ENCODE assay signal across 24 mouse cellular contexts in genomic region chr7:105418106-105418505, GRCm38 (mm10). TPM values are rescaled to one million over a fixed set of nuclear protein-coding genes. Genes with fewer than 3 reads are reported as not detected.
DNase-seq lines count a peak whose midpoint lies in the region; ATAC-seq and TF ChIP-seq lines count a peak whose summit lies in the region.
"Had no signal": no experiment of that assay in that cellular context is flagged by ENCODE, and none has a peak within 500 bp of the region (broad histone marks: within the 10 kb centered on the region; RNA-seq: fewer than 3 reads in every experiment).

No protein-coding gene starts in this region.

- no peak overlapping the region for H3K27ac ChIP-seq in heart, adult 2 months
- H3K27ac ChIP-seq in midbrain, embryonic 15.5 days: 0 out of 2 replicates have a peak overlapping the region, but pooled peaks have one; percentile 25
- H3K27ac ChIP-seq in midbrain, embryonic 13.5 days: no peak overlapping the region
- H3K27ac ChIP-seq: embryonic facial prominence, embryonic 13.5 days; forebrain, embryonic 13.5 days; gastrocnemius, adult 2 months; heart, embryonic 15.5 days; hindbrain, embryonic 15.5 days had no signal

- H3K27me3 ChIP-seq in heart, adult 2 months (ENCODE audit: control insufficient read depth, insufficient read depth, low read length): no peaks in the 10 kb centered on the region
- H3K27me3 ChIP-seq in midbrain, embryonic 15.5 days (replicated peaks): no peaks in the 10 kb centered on the region
- H3K27me3 ChIP-seq in midbrain, embryonic 13.5 days: 0 out of 2 replicates have a peak, but pooled peaks cover 4% of the 10 kb centered on the region
- H3K27me3 ChIP-seq: forebrain, embryonic 13.5 days; heart, embryonic 15.5 days; hindbrain, embryonic 15.5 days had no signal

- no peak for TF ChIP-seq EP300 in heart, adult 2 months (IDR thresholded peaks at IDR 0.05; ENCODE audit: insufficient read depth, low read depth, low read length)

- intact Hi-C loops in heart, adult 2 months (cut with DNase I): loop anchor here (10.0 kb wide), 1 partner anchor 187 kb away; the partner anchor contains the start of gene Hpx

- no peaks in the 10 kb centered on the region for H3K4me1 ChIP-seq in heart, adult 2 months (ENCODE audit: control insufficient read depth, insufficient read depth, low read length)
- no peaks in the 10 kb centered on the region for H3K4me1 ChIP-seq in midbrain, embryonic 15.5 days
- no peaks in the 10 kb centered on the region for H3K4me1 ChIP-seq in midbrain, embryonic 13.5 days (replicated peaks)
- H3K4me1 ChIP-seq: embryonic facial prominence, embryonic 13.5 days; forebrain, embryonic 13.5 days; heart, embryonic 15.5 days; hindbrain, embryonic 15.5 days had no signal

- peak; percentile 74 for ATAC-seq in midbrain, embryonic 15.5 days (replicated peaks)
- ATAC-seq in midbrain, embryonic 13.5 days: no peak
- ATAC-seq: forebrain, embryonic 13.5 days had no signal

- no peak overlapping the region for H3K4me2 ChIP-seq in midbrain, embryonic 15.5 days
- no peak overlapping the region for H3K4me2 ChIP-seq in midbrain, embryonic 13.5 days (replicated peaks)
- H3K4me2 ChIP-seq: embryonic facial prominence, embryonic 13.5 days; forebrain, embryonic 13.5 days; heart, embryonic 11.5 days; heart, embryonic 15.5 days; hindbrain, embryonic 15.5 days had no signal

- no peak overlapping the region for H3K9ac ChIP-seq in heart, adult 2 months (ENCODE audit: low read depth, low read length)
- no peak overlapping the region for H3K9ac ChIP-seq in midbrain, embryonic 15.5 days
- no peak overlapping the region for H3K9ac ChIP-seq in midbrain, embryonic 13.5 days (replicated peaks)
- H3K9ac ChIP-seq: embryonic facial prominence, embryonic 13.5 days; forebrain, embryonic 13.5 days; heart, embryonic 15.5 days; hindbrain, embryonic 15.5 days had no signal

- WGBS in heart, adult 2 months: 79% methylated on average over 5 of the region's 5 CpGs
- WGBS in midbrain, embryonic 15.5 days: 71% methylated on average over 5 of the region's 5 CpGs
- WGBS in midbrain, embryonic 13.5 days: 81% methylated on average over 5 of the region's 5 CpGs

- no peaks in the 10 kb centered on the region for H3K36me3 ChIP-seq in heart, adult 2 months (ENCODE audit: control insufficient read depth, insufficient read depth, low read length)
- no peaks in the 10 kb centered on the region for H3K36me3 ChIP-seq in midbrain, embryonic 15.5 days (replicated peaks)
- H3K36me3 ChIP-seq in midbrain, embryonic 13.5 days: no peaks in the 10 kb centered on the region
- H3K36me3 ChIP-seq: embryonic facial prominence, embryonic 13.5 days; heart, embryonic 15.5 days; hindbrain, embryonic 15.5 days had no signal

- DNase-seq in heart, adult 11 months: peak; percentile 21
- no peak for DNase-seq in heart, adult 2 months
- DNase-seq in brain, embryonic 14.5 days (ENCODE audit: low read depth): peak; percentile 15
- no peak for DNase-seq in kidney, postnatal 25 days
- DNase-seq: adrenal gland, adult 8-10 months; adrenal gland, postnatal 36 days; cerebellum, adult 11-12 months; cerebellum, adult 9-10 months; cerebellum, postnatal 25 days; gastrocnemius, adult 2 months; gastrocnemius, postnatal 36 days; heart, adult 18-20 months; heart, postnatal 14 days; kidney, adult 11 months had no signal

- no peak overlapping the region for H3K4me3 ChIP-seq in heart, adult 2 months
- H3K4me3 ChIP-seq in midbrain, embryonic 15.5 days: no peak overlapping the region
- H3K4me3 ChIP-seq in midbrain, embryonic 13.5 days (replicated peaks): no peak overlapping the region
- H3K4me3 ChIP-seq: embryonic facial prominence, embryonic 13.5 days; forebrain, embryonic 13.5 days; gastrocnemius, adult 2 months; heart, embryonic 15.5 days; hindbrain, embryonic 15.5 days had no signal

- no peaks in the 10 kb centered on the region for H3K79me2 ChIP-seq in heart, adult 2 months (replicated peaks; ENCODE audit: control insufficient read depth, insufficient read depth, low read length)

- TF ChIP-seq CTCF in heart, adult 2 months (IDR thresholded peaks at IDR 0.05): no peak
- no peak for TF ChIP-seq CTCF in brain, embryonic 14.5 days (IDR thresholded peaks at IDR 0.05; ENCODE audit: borderline replicate concordance, extremely low read depth, insufficient read depth, insufficient read length)

- no peaks in the 10 kb centered on the region for H3K9me3 ChIP-seq in midbrain, embryonic 15.5 days
- H3K9me3 ChIP-seq in midbrain, embryonic 13.5 days: no peaks in the 10 kb centered on the region
- H3K9me3 ChIP-seq: embryonic facial prominence, embryonic 13.5 days; forebrain, embryonic 13.5 days; heart, embryonic 15.5 days; hindbrain, embryonic 15.5 days had no signal

- TF ChIP-seq POLR2A in heart, adult 2 months (IDR thresholded peaks at IDR 0.05; ENCODE audit: insufficient read depth, low read depth, low read length): no peak
- TF ChIP-seq POLR2A in brain, embryonic 14.5 days (IDR thresholded peaks at IDR 0.05; ENCODE audit: borderline replicate concordance, extremely low read depth, insufficient read depth, insufficient read length, poor library complexity, severe bottlenecking): no peak

RNA-seq across cellular contexts. Expression of gene Cckbr, which starts 7.4 kb away (rescaled TPM):
- total RNA-seq in heart, adult 2 months (2021): not detected
- polyA plus RNA-seq in heart, adult 2 months (2012; rRNA removed): not detected in 2 replicates
- 4.5 and 5.9 TPM in 2 replicates for polyA plus RNA-seq in midbrain, embryonic 15.5 days (2015; fragmentation: Nextera tagmentation; extraction: Ambion mirVana)
- polyA plus RNA-seq in midbrain, embryonic 13.5 days (2015; fragmentation: Nextera tagmentation; extraction: Ambion mirVana): 0.62 and 0.87 TPM in 2 replicates
- polyA plus RNA-seq in brain, embryonic 14.5 days (2012; rRNA removed): 2.1 and 3.0 TPM in 2 replicates
- total RNA-seq: adrenal gland, postnatal 36 days; gastrocnemius, adult 2 months; gastrocnemius, postnatal 36 days; heart, adult 18-20 months; heart, postnatal 14 days; hematopoietic stem cell, adult 5-6 weeks had no signal
- polyA plus RNA-seq: heart, embryonic 15.5 days had no signal

RNA-seq across cellular contexts. Expression of gene Cnga4, which starts 13.7 kb away (rescaled TPM):
- not detected for total RNA-seq in heart, adult 2 months (2021)
- polyA plus RNA-seq in heart, adult 2 months (2012; rRNA removed): 0.09 and 0.14 TPM in 2 replicates
- polyA plus RNA-seq in midbrain, embryonic 15.5 days (2015; fragmentation: Nextera tagmentation; extraction: Ambion mirVana): 0.09 and 0.10 TPM in 2 replicates
- polyA plus RNA-seq in midbrain, embryonic 13.5 days (2015; fragmentation: Nextera tagmentation; extraction: Ambion mirVana): not detected in 2 replicates
- 0.37 TPM in 2 replicates for polyA plus RNA-seq in brain, embryonic 14.5 days (2012; rRNA removed)
- total RNA-seq: adrenal gland, adult 8-10 months; adrenal gland, postnatal 36 days; gastrocnemius, adult 2 months; gastrocnemius, postnatal 36 days; heart, adult 18-20 months; hematopoietic stem cell, adult 5-6 weeks had no signal
- polyA plus RNA-seq: embryonic facial prominence, embryonic 13.5 days; forebrain, embryonic 13.5 days; heart, embryonic 11.5 days; heart, embryonic 15.5 days; intestine, embryonic 14.5 days had no signal

RNA-seq across cellular contexts. Expression of gene Fam160a2, which starts 18.3 kb away (rescaled TPM):
- 10 to 100 TPM; 16.0 to 16.3 TPM for total RNA-seq in heart, adult 2 months (2021)
- 25.4 and 48.2 TPM in 2 replicates for polyA plus RNA-seq in heart, adult 2 months (2012; rRNA removed)
- polyA plus RNA-seq in midbrain, embryonic 15.5 days (2015; fragmentation: Nextera tagmentation; extraction: Ambion mirVana): 51.8 and 52.7 TPM in 2 replicates
- 46.3 and 47.8 TPM in 2 replicates for polyA plus RNA-seq in midbrain, embryonic 13.5 days (2015; fragmentation: Nextera tagmentation; extraction: Ambion mirVana)
- polyA plus RNA-seq in brain, embryonic 14.5 days (2012; rRNA removed): 41.6 and 50.0 TPM in 2 replicates

RNA-seq across cellular contexts. Expression of gene Gm5901, which starts 43.3 kb away (rescaled TPM):
- total RNA-seq in heart, adult 2 months (2021): not detected
- polyA plus RNA-seq in heart, adult 2 months (2012; rRNA removed): 0.12 TPM in 1 of 2 replicates, not detected in the other
- polyA plus RNA-seq in midbrain, embryonic 15.5 days (2015; fragmentation: Nextera tagmentation; extraction: Ambion mirVana): not detected in 2 replicates
- polyA plus RNA-seq in midbrain, embryonic 13.5 days (2015; fragmentation: Nextera tagmentation; extraction: Ambion mirVana): not detected in 2 replicates
- polyA plus RNA-seq in brain, embryonic 14.5 days (2012; rRNA removed): not detected in 2 replicates
- total RNA-seq: adrenal gland, adult 8-10 months; adrenal gland, postnatal 36 days; gastrocnemius, adult 2 months; gastrocnemius, postnatal 36 days; heart, adult 18-20 months; heart, postnatal 14 days; hematopoietic stem cell, adult 5-6 weeks had no signal
- polyA plus RNA-seq: embryonic facial prominence, embryonic 13.5 days; forebrain, embryonic 13.5 days; heart, embryonic 11.5 days; heart, embryonic 15.5 days; hindbrain, embryonic 15.5 days; intestine, embryonic 14.5 days had no signal

RNA-seq across cellular contexts. Expression of gene Olfr692, which starts 50.1 kb away (rescaled TPM):
- not detected for total RNA-seq in heart, adult 2 months (2021)
- not detected in 2 replicates for polyA plus RNA-seq in heart, adult 2 months (2012; rRNA removed)
- not detected in 2 replicates for polyA plus RNA-seq in midbrain, embryonic 15.5 days (2015; fragmentation: Nextera tagmentation; extraction: Ambion mirVana)
- polyA plus RNA-seq in midbrain, embryonic 13.5 days (2015; fragmentation: Nextera tagmentation; extraction: Ambion mirVana): not detected in 2 replicates
- polyA plus RNA-seq in brain, embryonic 14.5 days (2012; rRNA removed): not detected in 2 replicates
- total RNA-seq: adrenal gland, adult 8-10 months; adrenal gland, postnatal 36 days; ES-E14; gastrocnemius, adult 2 months; gastrocnemius, postnatal 36 days; heart, adult 18-20 months; heart, postnatal 14 days; hematopoietic stem cell, adult 5-6 weeks had no signal
- polyA plus RNA-seq: embryonic facial prominence, embryonic 13.5 days; forebrain, embryonic 13.5 days; heart, embryonic 11.5 days; heart, embryonic 15.5 days; hindbrain, embryonic 15.5 days; intestine, embryonic 14.5 days had no signal

Comparison
In these comparisons a context has a peak if more than half of its experiments do, and no peak if none do; other contexts are left out.
1. DNase-seq: peak in heart, adult 11 months (single experiment) and brain, embryonic 14.5 days (single experiment); none in heart, adult 2 months (0 of 2) and kidney, postnatal 25 days (0 of 2).